In genomic region chr15:103256210-103256986, GRCm38 (mm10) we compare ENCODE assay signal across 15 mouse cellular contexts. TPM values are rescaled to one million over a fixed set of nuclear protein-coding genes. Genes with fewer than 3 reads are reported as not detected.
"Had no signal": no experiment of that assay in that cellular context is flagged by ENCODE, and none has a peak within 500 bp of the region (broad histone marks: within the 10 kb centered on the region; RNA-seq: fewer than 3 reads in every experiment).

No protein-coding gene starts in this region.

- H3K36me3 ChIP-seq: kidney, embryonic 15.5 days; limb, embryonic 15.5 days; midbrain, embryonic 13.5 days had no signal

- H3K9me3 ChIP-seq: kidney, embryonic 15.5 days; limb, embryonic 15.5 days; midbrain, embryonic 13.5 days had no signal

- H3K27me3 ChIP-seq: kidney, embryonic 15.5 days; limb, embryonic 15.5 days had no signal

- ATAC-seq: midbrain, embryonic 13.5 days had no signal

- H3K9ac ChIP-seq: kidney, embryonic 15.5 days; limb, embryonic 15.5 days; midbrain, embryonic 13.5 days had no signal

- H3K4me3 ChIP-seq: midbrain, embryonic 13.5 days had no signal

- DNase-seq: kidney, adult 2 months; kidney, postnatal 14 days; layer of hippocampus, postnatal 36 days; lung, embryonic 14.5 days; lung, postnatal 10 days; right cerebral cortex, adult 18-20 months; right cerebral cortex, postnatal 25 days; thymus, postnatal 36 days had no signal

- H3K27ac ChIP-seq: limb, embryonic 15.5 days; macrophage; midbrain, embryonic 13.5 days had no signal

RNA-seq across cellular contexts. Expression of gene Nfe2, which starts 1.8 kb away (rescaled TPM):
- total RNA-seq: left cerebral cortex, adult 8-10 months; left cerebral cortex, postnatal 25 days had no signal

RNA-seq across cellular contexts. Expression of gene Gpr84, which starts 54.0 kb away (rescaled TPM):
- polyA plus RNA-seq: lung, embryonic 14.5 days; thymus, postnatal 0 days had no signal
